Mouse (Mus musculus): ENCODE measurements at regions not wholly inside any gene's neighbourhood (a gene's known extent, or its start where the extent isn't known, plus 50 kb on each side); places are given as distances from the start of the nearest gene placed in this dataset.
"Not testable (repeated sequence)": the region's sequence is repeated elsewhere in the genome, so short reads cannot be mapped to it uniquely, and the experiment has no call there.

DNA sequence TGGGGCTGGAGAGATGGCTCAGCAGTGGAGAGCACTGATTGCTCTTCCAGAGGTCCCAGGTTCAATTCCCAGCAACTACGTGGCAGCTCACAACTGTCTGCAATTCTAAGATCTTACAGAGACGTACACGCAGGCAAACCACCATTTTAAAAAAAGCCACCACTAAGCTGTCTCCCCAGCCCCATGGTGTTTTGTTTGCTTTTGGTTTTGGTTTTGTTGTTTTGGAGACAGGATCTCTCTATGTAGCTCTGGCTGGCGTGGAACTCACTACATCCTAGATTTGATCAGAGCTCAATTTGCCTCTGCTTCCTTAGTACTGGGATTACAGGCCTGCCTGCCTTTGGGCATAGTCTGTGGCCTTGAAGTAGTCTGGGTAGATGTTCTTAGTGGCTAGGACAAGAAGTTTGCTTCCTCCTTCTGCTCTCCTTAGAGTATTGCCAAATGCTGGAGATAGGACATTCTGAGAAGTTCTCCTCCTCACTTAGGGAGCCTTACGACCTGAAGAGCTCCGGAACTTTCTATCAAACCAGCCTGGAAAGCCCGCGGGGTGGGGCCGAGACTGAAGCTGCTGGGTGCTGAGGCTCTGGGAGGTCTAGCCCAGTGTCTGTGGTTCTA is 495.4 kb upstream of the Chrm3 start:
- DNase-seq (ENCODE audit: low spot score in 2 of 2) = not testable (repeated sequence)

DNA sequence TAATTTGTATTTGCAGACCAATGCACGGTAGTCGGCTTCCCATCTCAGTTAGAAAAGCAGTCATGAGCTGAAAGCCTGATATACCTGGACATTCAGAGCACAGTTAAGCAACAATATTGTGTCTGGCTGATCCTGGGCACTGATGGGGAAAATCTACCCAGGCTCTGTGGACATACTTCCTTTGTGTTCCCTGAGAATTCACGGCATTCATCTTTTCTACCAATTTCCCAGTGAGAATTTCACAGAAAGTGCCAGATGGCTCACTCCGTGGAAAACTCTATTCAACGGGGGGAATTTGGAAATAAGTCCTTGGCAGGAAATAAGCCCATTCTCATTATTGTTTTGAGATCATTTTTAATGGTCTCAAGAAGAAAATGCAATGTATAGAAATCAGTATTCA is 484.6 kb upstream of the Chrm3 start:
- no peak for DNase-seq (ENCODE audit: low spot score in 2 of 2)

DNA sequence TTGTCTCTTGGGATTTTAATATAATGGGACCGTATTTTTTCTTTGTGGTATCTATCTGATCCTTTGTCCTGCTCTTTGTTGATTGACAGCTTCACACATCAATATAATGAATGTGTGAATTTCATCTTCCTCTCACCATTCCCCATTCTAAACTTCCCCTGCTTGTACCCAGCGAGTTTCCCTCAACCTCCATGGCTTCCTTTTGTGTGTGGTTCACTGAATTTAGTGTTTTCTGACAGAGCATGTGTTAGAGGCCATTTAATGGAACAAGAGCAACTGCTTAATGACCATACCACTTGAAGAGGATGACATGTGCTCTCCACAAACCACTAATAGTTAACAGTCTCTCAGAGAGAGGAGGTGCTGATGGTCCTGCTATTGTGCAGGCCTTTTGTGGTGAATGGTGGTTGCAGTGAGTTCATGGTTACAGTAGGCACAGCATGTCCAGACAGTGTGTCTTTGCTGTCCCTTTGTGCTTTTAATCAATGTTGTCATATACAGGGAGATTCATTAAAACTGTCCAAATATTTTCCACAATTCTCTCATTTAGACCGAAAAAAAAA is 438.8 kb upstream of the Chrm3 start:
- DNase-seq (ENCODE audit: low spot score in 2 of 2) = no peak
